Mouse (Mus musculus) thymus, postnatal 4 days (tissue): Measurements from ENCODE around the gene Eml1.
A peak's percentile ranks its signal among the peaks of the same experiment; 100 is the strongest.

Source experiments
- DNase-seq: peaks from one replicate; pipeline ENCODE4 v3.0.0; 2021

Gene Eml1

GRCm38 (mm10) chr12:108422858-108423631, 52.3 kb downstream of the Eml1 start:
- peak; percentile 89 for DNase-seq

- DNase-seq, result no peak
Measured at GRCm38 (mm10) chr12:108430964-108431363, 60.2 kb downstream of the Eml1 start.

GRCm38 (mm10) chr12:108431714-108432113, 61.0 kb downstream of the Eml1 start:
- no peak for DNase-seq

- no peak for DNase-seq
Measured at GRCm38 (mm10) chr12:108432578-108432977, 61.8 kb downstream of the Eml1 start.

GRCm38 (mm10) chr12:108433030-108433429, 62.3 kb downstream of the Eml1 start:
- DNase-seq, result no peak

- DNase-seq, result no peak
Measured at GRCm38 (mm10) chr12:108433498-108433897, 62.7 kb downstream of the Eml1 start.

GRCm38 (mm10) chr12:108435444-108436015, 64.8 kb downstream of the Eml1 start:
- DNase-seq, result no peak

- no peak for DNase-seq
Measured at GRCm38 (mm10) chr12:108436029-108436923, 65.5 kb downstream of the Eml1 start.

- no peak for DNase-seq
Measured at GRCm38 (mm10) chr12:108437446-108437845, 66.7 kb downstream of the Eml1 start.

GRCm38 (mm10) chr12:108443271-108443670, 72.5 kb downstream of the Eml1 start:
- DNase-seq, result no peak

GRCm38 (mm10) chr12:108443708-108444107, 73.0 kb downstream of the Eml1 start:
- no peak for DNase-seq

GRCm38 (mm10) chr12:108444166-108445115, 73.7 kb downstream of the Eml1 start:
- no peak for DNase-seq

- no peak for DNase-seq
Measured at GRCm38 (mm10) chr12:108446721-108447120, 76.0 kb downstream of the Eml1 start.

- no peak for DNase-seq
Measured at GRCm38 (mm10) chr12:108448396-108448795, 77.6 kb downstream of the Eml1 start.

GRCm38 (mm10) chr12:108449935-108450334, 79.2 kb downstream of the Eml1 start:
- DNase-seq, result no peak

- no peak for DNase-seq
Measured at GRCm38 (mm10) chr12:108450546-108450945, 79.8 kb downstream of the Eml1 start.

- peak; percentile 18 for DNase-seq
Measured at GRCm38 (mm10) chr12:108452151-108452874, 81.6 kb downstream of the Eml1 start.

GRCm38 (mm10) chr12:108453561-108454044, 82.8 kb downstream of the Eml1 start:
- DNase-seq, result no peak

- no peak for DNase-seq
Measured at GRCm38 (mm10) chr12:108455004-108455403, 84.2 kb downstream of the Eml1 start.

- no peak for DNase-seq
Measured at GRCm38 (mm10) chr12:108472898-108473297, 102.1 kb downstream of the Eml1 start.

- no peak for DNase-seq
Measured at GRCm38 (mm10) chr12:108474440-108474839, 103.7 kb downstream of the Eml1 start.
